Mouse (Mus musculus): Measurements from ENCODE around the gene Tulp4. TPM values are rescaled to one million over a fixed set of nuclear protein-coding genes. Genes with fewer than 3 reads are reported as not detected.
"Not testable (repeated sequence)": the region's sequence is repeated elsewhere in the genome, so short reads cannot be mapped to it uniquely, and the experiment has no call there.

Tulp4 gene
- polyA plus RNA-seq, 1 experiment from 2014 or later, result 178 TPM

DNA sequence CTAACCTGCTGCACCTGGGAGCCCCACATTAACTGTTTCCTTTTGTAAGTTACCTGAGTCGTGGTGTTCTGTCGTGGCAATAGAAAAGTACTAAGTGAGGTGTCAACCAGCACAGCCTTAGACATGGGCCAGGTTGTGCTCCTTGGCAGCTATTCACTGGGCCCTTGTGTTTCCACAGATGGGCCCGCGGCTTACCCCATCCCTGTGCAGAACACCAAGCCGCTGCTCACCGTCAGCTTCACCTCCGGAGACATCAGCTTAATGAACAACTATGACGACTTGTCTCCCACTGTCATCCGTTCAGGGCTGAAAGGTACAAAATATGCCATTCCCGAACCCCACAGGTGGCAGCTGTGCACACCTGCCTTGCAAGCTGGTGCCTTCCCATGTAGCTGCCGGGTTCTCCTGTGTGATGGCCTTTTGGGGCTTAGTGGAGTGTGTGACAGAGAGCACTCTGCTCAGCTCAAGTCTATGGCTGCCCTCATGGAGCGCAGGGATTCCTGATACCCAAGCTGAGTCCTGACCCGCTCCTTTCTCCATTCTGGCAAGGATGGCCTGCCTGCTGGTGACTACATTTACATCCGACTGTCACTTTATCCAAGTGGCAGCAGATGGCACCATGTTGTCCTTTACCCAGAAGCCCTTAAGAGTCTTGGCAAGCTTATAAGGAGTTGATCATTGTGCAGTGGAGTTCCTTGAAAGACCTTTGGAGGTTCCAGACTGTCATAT lies 95.4 kb downstream of the Tulp4 start:
- 92% methylated on average over 14 of the region's 14 CpGs for WGBS
- Histone ChIP-seq H3K9me3 (ENCODE audit: control insufficient read depth, low read length) (no peaks in the 10 kb centered on the region), H3K4me3 (ENCODE audit: low read depth, low read length) (no peak overlapping the region), H3K4me2 (replicated peaks; ENCODE audit: low read depth, low read length) (no peak overlapping the region), H3K27ac (ENCODE audit: low read depth, low read length) (no peak overlapping the region), H3K27me3 (ENCODE audit: control insufficient read depth, insufficient read depth, low read length) (no peaks in the 10 kb centered on the region), H3K4me1 (replicated peaks; ENCODE audit: control insufficient read depth, insufficient read depth, low read length) (no peaks in the 10 kb centered on the region), H3K9ac (ENCODE audit: low read depth, low read length) (no peak overlapping the region), H3K36me3 (ENCODE audit: control insufficient read depth, insufficient read depth, low read length) (peaks cover 4% of the 10 kb centered on the region)
- ATAC-seq (ENCODE audit: low FRiP score) (no peak), DNase-seq (ENCODE audit: low spot score) (no peak)

DNA sequence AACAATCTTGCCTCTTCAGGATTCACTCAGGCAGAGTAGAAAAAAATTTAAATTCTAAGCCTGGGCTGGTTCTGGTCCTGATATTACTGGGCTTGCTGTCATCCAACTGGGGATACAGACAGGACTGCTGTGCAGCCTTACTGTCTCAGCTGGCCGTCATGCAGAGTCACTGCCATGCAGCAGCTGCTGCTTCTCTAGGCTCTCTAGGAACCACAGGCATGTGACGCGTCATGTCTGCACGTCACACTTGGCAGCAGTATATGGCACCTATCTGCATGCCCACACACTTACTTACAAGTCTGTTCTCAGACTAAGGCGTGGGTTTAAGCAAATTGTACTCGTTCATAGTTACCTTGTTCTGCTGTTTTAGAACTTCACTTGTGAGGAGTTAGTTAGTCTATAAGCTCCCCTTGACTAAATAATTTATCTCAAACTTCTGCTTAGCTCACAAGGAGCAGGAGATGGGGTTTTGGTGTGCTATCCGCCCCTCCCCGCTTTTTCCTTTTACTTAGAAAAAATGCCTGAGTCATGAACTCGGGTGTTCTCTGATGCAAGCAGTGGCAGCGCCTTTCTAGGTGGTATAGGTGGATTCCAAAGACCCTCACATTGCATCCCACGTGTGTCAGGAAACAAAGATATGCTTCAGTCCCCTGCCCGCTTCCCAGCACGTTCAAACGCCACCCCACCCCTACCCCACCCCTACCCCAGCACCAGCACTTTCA lies 96.3 kb downstream of the Tulp4 start:
- H3K27me3 ChIP-seq (ENCODE audit: control insufficient read depth, insufficient read depth, low read length), result no peaks in the 10 kb centered on the region
- H3K36me3 ChIP-seq (ENCODE audit: control insufficient read depth, insufficient read depth, low read length), result peaks cover 4% of the 10 kb centered on the region
- H3K9ac ChIP-seq (ENCODE audit: low read depth, low read length), result no peak overlapping the region
- H3K9me3 ChIP-seq (ENCODE audit: control insufficient read depth, low read length), result no peaks in the 10 kb centered on the region
- DNase-seq (ENCODE audit: low spot score), result no peak
- no peak for ATAC-seq (ENCODE audit: low FRiP score)
- no peak overlapping the region for H3K27ac ChIP-seq (ENCODE audit: low read depth, low read length)
- H3K4me3 ChIP-seq (ENCODE audit: low read depth, low read length), result no peak overlapping the region
- H3K4me1 ChIP-seq (replicated peaks; ENCODE audit: control insufficient read depth, insufficient read depth, low read length), result no peaks in the 10 kb centered on the region
- WGBS, result 82% methylated on average over 14 of the region's 14 CpGs
- no peak overlapping the region for H3K4me2 ChIP-seq (replicated peaks; ENCODE audit: low read depth, low read length)

DNA sequence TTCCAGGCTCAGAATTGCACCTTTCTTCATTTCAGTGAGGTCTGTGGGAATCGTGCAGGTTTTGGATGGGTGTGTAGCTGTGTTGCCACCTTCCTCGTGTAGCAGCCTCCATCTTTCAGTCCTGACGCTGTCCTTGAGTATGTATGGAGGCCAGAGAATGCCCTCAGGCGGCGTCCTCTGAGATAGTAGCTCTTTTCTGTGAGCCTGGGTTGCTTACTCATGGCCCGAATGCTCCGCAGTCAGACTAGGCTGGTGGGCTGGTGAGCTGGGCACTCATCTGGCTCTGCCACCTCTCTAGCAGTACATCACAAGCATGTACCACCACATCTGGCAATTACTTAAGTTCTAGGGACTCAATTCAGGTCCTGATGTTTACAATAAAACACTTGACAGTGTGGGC lies 96.9 kb downstream of the Tulp4 start:
- WGBS, result 80% methylated on average over 7 of the region's 7 CpGs
- H3K4me3 ChIP-seq (ENCODE audit: low read depth, low read length), result no peak overlapping the region

DNA sequence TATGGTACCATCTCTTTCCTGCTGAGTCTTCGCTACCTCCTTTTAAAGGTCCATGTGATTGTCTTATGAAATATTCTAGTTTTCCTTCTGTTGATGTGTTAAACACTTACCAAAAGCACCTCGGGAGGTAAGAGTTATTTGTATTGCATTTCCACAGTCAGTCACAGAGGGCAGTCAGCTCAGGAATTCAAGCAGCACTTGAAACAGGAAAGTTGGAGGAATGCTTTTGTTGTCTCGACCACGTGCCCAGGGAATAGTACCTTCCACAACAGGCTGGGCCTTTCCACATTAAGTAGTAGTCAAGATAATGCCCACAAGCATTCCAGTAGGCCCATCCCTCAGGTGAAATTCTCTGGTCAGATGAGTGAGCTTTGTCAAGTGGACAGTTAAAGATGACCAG lies 97.6 kb downstream of the Tulp4 start:
- Histone ChIP-seq H3K9ac (ENCODE audit: low read depth, low read length) (no peak overlapping the region), H3K4me2 (replicated peaks; ENCODE audit: low read depth, low read length) (no peak overlapping the region), H3K27me3 (ENCODE audit: control insufficient read depth, insufficient read depth, low read length) (no peaks in the 10 kb centered on the region), H3K4me1 (replicated peaks; ENCODE audit: control insufficient read depth, insufficient read depth, low read length) (no peaks in the 10 kb centered on the region), H3K27ac (ENCODE audit: low read depth, low read length) (no peak overlapping the region), H3K36me3 (ENCODE audit: control insufficient read depth, insufficient read depth, low read length) (peaks cover 4% of the 10 kb centered on the region), H3K4me3 (ENCODE audit: low read depth, low read length) (no peak overlapping the region), H3K9me3 (ENCODE audit: control insufficient read depth, low read length) (no peaks in the 10 kb centered on the region)
- WGBS, result 50% methylated on average over 4 of the region's 4 CpGs
- ATAC-seq (ENCODE audit: low FRiP score), result no peak
- DNase-seq (ENCODE audit: low spot score), result no peak

More for the DNA sequence above, 96.9 kb downstream of the Tulp4 start:
- H3K4me1 ChIP-seq (replicated peaks; ENCODE audit: control insufficient read depth, insufficient read depth, low read length), result no peaks in the 10 kb centered on the region
- no peak for ATAC-seq (ENCODE audit: low FRiP score)
- H3K36me3 ChIP-seq (ENCODE audit: control insufficient read depth, insufficient read depth, low read length), result peaks cover 4% of the 10 kb centered on the region
- no peak overlapping the region for H3K9ac ChIP-seq (ENCODE audit: low read depth, low read length)
- H3K27ac ChIP-seq (ENCODE audit: low read depth, low read length), result no peak overlapping the region
- H3K27me3 ChIP-seq (ENCODE audit: control insufficient read depth, insufficient read depth, low read length), result no peaks in the 10 kb centered on the region
- H3K4me2 ChIP-seq (replicated peaks; ENCODE audit: low read depth, low read length), result no peak overlapping the region
- no peaks in the 10 kb centered on the region for H3K9me3 ChIP-seq (ENCODE audit: control insufficient read depth, low read length)
- no peak for DNase-seq (ENCODE audit: low spot score)

DNA sequence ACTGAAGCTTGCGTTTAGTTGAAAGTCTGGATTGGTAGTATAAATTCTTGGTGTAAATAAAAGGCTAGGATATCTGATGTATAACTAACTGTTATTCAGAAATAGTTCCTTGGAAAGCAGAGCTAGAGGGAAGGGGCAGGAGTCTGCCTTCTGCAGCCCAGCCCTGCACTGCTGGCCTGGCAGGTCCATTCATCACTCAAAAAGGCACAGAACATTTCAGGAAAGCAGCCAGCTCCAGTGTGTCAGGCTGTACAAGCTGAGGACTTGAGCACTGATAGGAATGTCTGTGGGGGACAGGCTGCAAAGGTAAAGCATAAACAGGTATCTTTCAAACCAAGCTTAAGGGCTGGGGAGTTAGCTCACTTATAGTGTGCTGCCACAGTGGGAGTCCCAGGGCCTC lies 105.5 kb downstream of the Tulp4 start:
- Histone ChIP-seq H3K4me2 (replicated peaks; ENCODE audit: low read depth, low read length) (no peak overlapping the region), H3K36me3 (ENCODE audit: control insufficient read depth, insufficient read depth, low read length) (0 out of 2 replicates have a peak, but pooled peaks cover 2% of the 10 kb centered on the region), H3K27ac (ENCODE audit: low read depth, low read length) (no peak overlapping the region), H3K4me1 (replicated peaks; ENCODE audit: control insufficient read depth, insufficient read depth, low read length) (no peaks in the 10 kb centered on the region), H3K9ac (ENCODE audit: low read depth, low read length) (no peak overlapping the region), H3K27me3 (ENCODE audit: control insufficient read depth, insufficient read depth, low read length) (no peaks in the 10 kb centered on the region), H3K9me3 (ENCODE audit: control insufficient read depth, low read length) (no peaks in the 10 kb centered on the region), H3K4me3 (ENCODE audit: low read depth, low read length) (no peak overlapping the region)
- no peak for DNase-seq (ENCODE audit: low spot score)
- WGBS, result 100% methylated on average over 1 of the region's 1 CpGs
- ATAC-seq (ENCODE audit: low FRiP score), result no peak

DNA sequence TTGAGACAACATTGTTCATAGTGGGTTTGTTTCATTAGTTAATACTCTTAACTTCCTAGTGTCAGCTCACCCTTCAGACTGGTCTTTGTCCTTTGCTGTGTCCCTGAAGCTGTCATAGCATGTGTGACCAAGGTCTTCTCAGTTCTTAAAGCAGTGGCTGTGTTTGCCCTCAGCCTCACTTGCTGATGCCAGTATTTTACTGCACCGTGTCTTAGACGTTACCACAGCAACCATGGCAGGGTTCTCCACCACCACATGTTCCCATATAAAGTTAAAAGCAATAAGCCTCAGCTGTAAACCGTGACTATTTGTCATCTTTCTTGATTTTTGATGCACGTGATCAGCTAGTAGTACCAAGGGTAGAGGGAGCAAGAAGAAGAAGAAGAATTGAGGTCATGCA lies 109.4 kb downstream of the Tulp4 start:
- H3K9me3 ChIP-seq (ENCODE audit: control insufficient read depth, low read length), result no peaks in the 10 kb centered on the region
- H3K36me3 ChIP-seq (ENCODE audit: control insufficient read depth, insufficient read depth, low read length), result 0 out of 2 replicates have a peak, but pooled peaks cover 2% of the 10 kb centered on the region
- 90% methylated on average over 4 of the region's 4 CpGs for WGBS

DNA sequence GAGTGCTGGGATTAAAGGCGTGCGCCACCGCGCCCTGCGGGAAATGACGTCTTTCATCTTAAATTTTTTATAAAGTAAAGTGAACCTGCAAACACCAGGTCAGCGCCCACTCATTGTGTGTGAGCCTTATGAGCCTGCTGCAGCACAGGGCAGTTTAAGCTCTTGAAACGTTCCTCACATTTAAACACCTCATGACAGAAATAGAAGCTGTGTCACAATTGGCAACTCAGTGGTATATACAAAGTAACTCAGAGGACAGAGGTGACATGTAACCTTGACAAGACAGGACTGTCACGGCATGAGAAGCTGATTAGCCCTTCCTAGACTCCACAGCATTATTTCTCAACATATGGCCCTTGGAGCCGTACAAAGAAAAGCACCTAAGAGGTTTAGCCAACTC lies 110.3 kb downstream of the Tulp4 start:
- H3K36me3 ChIP-seq (ENCODE audit: control insufficient read depth, insufficient read depth, low read length), result 0 out of 2 replicates have a peak, but pooled peaks cover 2% of the 10 kb centered on the region
- no peak overlapping the region for H3K9ac ChIP-seq (ENCODE audit: low read depth, low read length)
- 94% methylated on average over 10 of the region's 10 CpGs for WGBS

More for the DNA sequence above, 109.4 kb downstream of the Tulp4 start:
- H3K4me1 ChIP-seq (replicated peaks; ENCODE audit: control insufficient read depth, insufficient read depth, low read length), result no peaks in the 10 kb centered on the region
- H3K4me2 ChIP-seq (replicated peaks; ENCODE audit: low read depth, low read length), result no peak overlapping the region
- H3K27me3 ChIP-seq (ENCODE audit: control insufficient read depth, insufficient read depth, low read length), result no peaks in the 10 kb centered on the region
- H3K4me3 ChIP-seq (ENCODE audit: low read depth, low read length), result no peak overlapping the region
- ATAC-seq (ENCODE audit: low FRiP score) (no peak), DNase-seq (ENCODE audit: low spot score) (no peak)
- H3K9ac ChIP-seq (ENCODE audit: low read depth, low read length), result no peak overlapping the region
- H3K27ac ChIP-seq (ENCODE audit: low read depth, low read length), result no peak overlapping the region

DNA sequence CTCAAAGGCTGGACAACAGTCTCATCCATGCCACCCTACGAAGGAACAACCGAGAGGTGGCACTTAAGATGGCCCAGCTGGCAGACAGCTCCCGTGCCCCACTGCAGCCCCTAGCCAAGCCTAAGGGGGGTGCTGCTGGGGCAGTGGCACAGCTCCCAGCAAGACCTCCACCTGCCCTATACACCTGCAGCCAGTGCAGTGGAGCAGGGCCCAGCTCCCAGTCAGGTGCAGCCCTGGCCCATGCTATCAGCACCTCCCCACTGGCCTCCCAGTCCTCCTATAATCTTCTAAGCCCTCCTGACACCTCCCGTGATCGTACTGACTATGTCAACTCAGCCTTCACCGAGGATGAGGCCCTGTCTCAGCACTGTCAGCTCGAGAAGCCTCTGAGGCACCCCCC lies 126.4 kb downstream of the Tulp4 start:
- no CpG with 5 or more reads among the region's 7 CpGs for WGBS
- H3K4me2 ChIP-seq (replicated peaks; ENCODE audit: low read depth, low read length); H3K4me3 ChIP-seq (ENCODE audit: low read depth, low read length); H3K9me3 ChIP-seq (ENCODE audit: control insufficient read depth, low read length); H3K36me3 ChIP-seq (ENCODE audit: control insufficient read depth, insufficient read depth, low read length); H3K9ac ChIP-seq (ENCODE audit: low read depth, low read length); H3K4me1 ChIP-seq (replicated peaks; ENCODE audit: control insufficient read depth, insufficient read depth, low read length); DNase-seq (ENCODE audit: low spot score); ATAC-seq (ENCODE audit: low FRiP score); H3K27ac ChIP-seq (ENCODE audit: low read depth, low read length); H3K27me3 ChIP-seq (ENCODE audit: control insufficient read depth, insufficient read depth, low read length): not testable (repeated sequence)

More for the DNA sequence above, 110.3 kb downstream of the Tulp4 start:
- Histone ChIP-seq H3K4me3 (ENCODE audit: low read depth, low read length) (no peak overlapping the region), H3K4me2 (replicated peaks; ENCODE audit: low read depth, low read length) (no peak overlapping the region), H3K27ac (ENCODE audit: low read depth, low read length) (no peak overlapping the region), H3K9me3 (ENCODE audit: control insufficient read depth, low read length) (no peaks in the 10 kb centered on the region), H3K27me3 (ENCODE audit: control insufficient read depth, insufficient read depth, low read length) (no peaks in the 10 kb centered on the region), H3K4me1 (replicated peaks; ENCODE audit: control insufficient read depth, insufficient read depth, low read length) (no peaks in the 10 kb centered on the region)
- no peak for ATAC-seq (ENCODE audit: low FRiP score)
- DNase-seq (ENCODE audit: low spot score), result no peak

DNA sequence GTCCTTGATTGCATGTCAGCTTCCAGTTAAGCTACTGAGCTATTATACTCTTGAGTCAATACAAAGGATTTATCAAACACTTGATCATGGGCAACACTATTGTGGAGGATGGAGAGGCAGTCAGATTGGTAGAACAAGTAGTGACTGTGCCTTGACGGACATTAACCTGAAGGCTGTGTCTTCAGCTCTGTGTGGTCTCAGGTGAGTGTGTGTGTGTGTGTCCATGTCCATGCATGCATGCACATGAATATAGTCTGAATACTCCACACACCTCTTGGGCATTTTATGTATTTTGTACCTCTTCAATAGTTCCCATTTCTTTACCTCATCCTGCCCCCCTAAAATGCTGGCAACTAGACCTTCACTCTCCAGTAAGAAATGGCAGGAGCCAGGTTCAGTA lies 145.1 kb downstream of the Tulp4 start:
- not testable (repeated sequence) for ATAC-seq (ENCODE audit: low FRiP score); H3K4me3 ChIP-seq (ENCODE audit: low read depth, low read length); H3K9me3 ChIP-seq (ENCODE audit: control insufficient read depth, low read length); H3K4me1 ChIP-seq (replicated peaks; ENCODE audit: control insufficient read depth, insufficient read depth, low read length); H3K27ac ChIP-seq (ENCODE audit: low read depth, low read length); H3K27me3 ChIP-seq (ENCODE audit: control insufficient read depth, insufficient read depth, low read length); H3K4me2 ChIP-seq (replicated peaks; ENCODE audit: low read depth, low read length); H3K9ac ChIP-seq (ENCODE audit: low read depth, low read length); H3K36me3 ChIP-seq (ENCODE audit: control insufficient read depth, insufficient read depth, low read length); DNase-seq (ENCODE audit: low spot score)
- WGBS, result 95% methylated on average over 1 of the region's 1 CpGs
